Mouse (Mus musculus) neutrophil, adult 59 days (primary cell): ENCODE measurements around the gene Tspan13. TPM values are rescaled to one million over a fixed set of nuclear protein-coding genes. Genes with fewer than 3 reads are reported as not detected.

Experiments
- total RNA-seq, 2 experiments: library from RNA; stranded (reverse); gene quantifications; 1 replicate in 1 of 2; 2 replicates in 1 of 2; pipeline ENCODE4 v1.2.4; 2023

Tspan13 gene
- total RNA-seq = 10 to 100 TPM; 50.2 to 53.5 TPM

GRCm38 (mm10) chr12:36042348-36042778 lies at the start of gene Tspan13:
Gene Tspan13 (minus strand): TSS chr12:36042500.

DNA sequence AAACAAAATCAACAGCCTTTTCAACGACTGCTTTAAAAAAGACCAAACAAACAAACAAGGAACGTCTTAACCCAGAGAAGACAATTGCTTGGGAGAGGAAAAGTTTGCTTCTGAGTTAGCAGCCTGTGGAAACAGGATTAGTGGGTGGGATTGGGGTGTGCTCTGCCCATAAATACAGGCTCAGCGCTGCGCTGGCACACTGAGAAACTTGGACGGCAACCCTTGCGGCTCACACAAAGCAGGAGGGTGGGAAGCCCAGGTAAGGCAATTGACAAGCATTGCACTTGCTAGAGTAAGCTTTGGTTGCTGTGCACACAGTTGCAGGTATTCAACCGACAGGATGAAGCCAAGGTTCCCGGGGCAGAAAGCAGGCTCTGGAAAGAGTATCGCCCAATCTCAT lies 49.6 kb downstream of the Tspan13 start, which contains the start of gene Agr2:
TSS of gene Agr2 (plus strand) at position 197 of the 400 bp plus-strand sequence.

Other genes starting within 250 kb of the Tspan13 start
- gene Agr3, start 116.9 kb downstream of the Tspan13 start, total RNA-seq = not detected
- not detected for gene Agr2, start 49.6 kb downstream of the Tspan13 start, total RNA-seq
- 1 to 10 TPM; 7.7 to 8.2 TPM for gene Ankmy2, start 114.6 kb upstream of the Tspan13 start, total RNA-seq
- 10 to 100 TPM; 16.4 to 19.8 TPM for gene Bzw2, start 115.6 kb upstream of the Tspan13 start, total RNA-seq
- gene Lrrc72, start 210.9 kb upstream of the Tspan13 start, total RNA-seq = not detected